Mouse (Mus musculus): ENCODE results near the gene Nuak2. TPM values are rescaled to one million over a fixed set of nuclear protein-coding genes. Genes with fewer than 3 reads are reported as not detected.
A peak's percentile ranks its signal among the peaks of the same experiment; 100 is the strongest.

Gene Nuak2
- polyA plus RNA-seq, 1 experiment from 2014 or later, result 11.9 TPM

DNA sequence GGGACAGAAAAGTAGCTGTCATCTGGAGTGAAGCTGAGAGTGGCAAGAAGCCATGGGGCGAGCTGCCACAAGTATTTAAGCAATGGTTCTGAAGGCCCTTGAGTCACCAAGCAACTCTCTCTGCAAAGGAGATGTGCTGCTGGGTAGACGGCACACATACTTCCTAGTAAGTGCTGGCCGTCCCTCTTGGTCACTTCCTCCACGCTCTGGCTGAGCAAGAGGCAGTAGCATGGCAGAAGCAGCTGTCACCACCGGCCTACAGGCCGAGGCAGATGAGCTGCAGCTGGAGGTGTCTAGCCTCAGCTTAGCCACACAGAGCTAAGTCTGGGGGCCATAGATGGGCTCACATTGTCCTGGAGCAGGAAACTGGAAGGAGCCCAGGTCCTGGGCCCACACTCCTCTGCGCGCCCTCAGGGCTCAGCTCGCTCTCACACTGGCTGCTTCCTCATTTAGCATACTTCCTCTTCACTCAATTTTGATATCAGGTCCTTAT lies 54.8 kb downstream of the Nuak2 start:
- Histone ChIP-seq H3K27ac (ENCODE audit: low read length) (peak overlapping the region; percentile 51), H3K27me3 (replicated peaks; ENCODE audit: insufficient read depth, low read length) (no peaks in the 10 kb centered on the region), H3K4me2 (replicated peaks; ENCODE audit: low read depth, low read length) (no peak overlapping the region), H3K9ac (replicated peaks; ENCODE audit: low read depth) (no peak overlapping the region), H3K9me3 (ENCODE audit: low read length) (no peaks in the 10 kb centered on the region), H3K36me3 (ENCODE audit: insufficient read depth, low read length) (no peaks in the 10 kb centered on the region), H3K4me1 (ENCODE audit: insufficient read depth, low read depth, low read length) (peaks cover 48% of the 10 kb centered on the region), H3K4me3 (ENCODE audit: low read depth, low read length) (no peak overlapping the region)
- peak; percentile 73 for ATAC-seq
- 29% methylated on average over 9 of the region's 9 CpGs for WGBS
- TF ChIP-seq CTCF (IDR thresholded peaks at IDR 0.05) (no peak), EP300 (IDR thresholded peaks at IDR 0.05) (0 out of 2 replicates have a peak, but pooled peaks have one; percentile 27)
- DNase-seq (ENCODE audit: low spot score), result peak; percentile 92

DNA sequence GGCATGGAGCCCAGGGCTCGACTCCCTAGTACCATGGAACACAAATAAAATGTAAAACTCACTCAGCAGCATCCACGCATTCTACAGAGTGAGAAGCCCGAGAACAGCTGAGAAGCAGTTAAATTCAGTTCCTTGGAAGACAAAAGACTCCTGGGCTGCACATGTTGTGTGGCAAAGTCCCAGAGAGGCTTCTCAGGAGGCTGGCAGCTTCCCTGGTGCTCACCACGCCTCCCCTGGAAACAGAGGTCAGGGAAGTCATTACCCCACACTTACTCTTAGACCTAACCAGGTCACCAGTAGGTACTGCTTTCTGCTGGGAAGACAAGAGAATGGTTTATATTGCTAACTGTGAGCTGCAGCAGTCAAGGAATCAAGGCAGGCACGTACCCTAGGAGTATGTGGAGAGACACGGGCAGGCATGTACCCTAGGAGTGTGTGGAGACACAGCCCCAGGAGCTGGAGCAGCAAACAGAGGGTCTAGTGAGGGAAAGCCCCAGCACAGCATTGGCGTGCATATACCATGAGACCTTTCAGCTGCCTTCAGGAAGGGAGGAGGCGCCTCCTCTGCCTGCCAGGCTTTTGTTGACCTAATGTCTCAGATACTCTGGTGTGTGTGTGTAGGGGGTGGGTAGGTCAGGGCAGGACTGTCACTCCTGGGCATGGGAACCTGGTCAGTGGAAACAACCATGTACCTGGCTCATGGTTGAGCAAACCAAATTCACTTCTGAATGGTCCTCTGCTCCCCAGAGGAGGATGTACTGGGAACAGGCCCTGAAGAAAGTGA lies 55.6 kb downstream of the Nuak2 start:
- TF ChIP-seq CTCF (IDR thresholded peaks at IDR 0.05), result no peak
- TF ChIP-seq EP300 (IDR thresholded peaks at IDR 0.05), result peak; percentile 39; the same call in 1 of the 2 replicates
- 41% methylated on average over 8 of the region's 8 CpGs for WGBS
- peaks cover 50% of the 10 kb centered on the region for H3K4me1 ChIP-seq (ENCODE audit: insufficient read depth, low read depth, low read length)
- no peaks in the 10 kb centered on the region for H3K27me3 ChIP-seq (replicated peaks; ENCODE audit: insufficient read depth, low read length)
- no peaks in the 10 kb centered on the region for H3K9me3 ChIP-seq (ENCODE audit: low read length)
- no peak overlapping the region for H3K9ac ChIP-seq (replicated peaks; ENCODE audit: low read depth)
- ATAC-seq (peak; percentile 17; the same call in 1 of the 2 replicates), DNase-seq (ENCODE audit: low spot score) (peak; percentile 69)
- no peaks in the 10 kb centered on the region for H3K36me3 ChIP-seq (ENCODE audit: insufficient read depth, low read length)
- no peak overlapping the region for H3K4me3 ChIP-seq (ENCODE audit: low read depth, low read length)
- no peak overlapping the region for H3K4me2 ChIP-seq (replicated peaks; ENCODE audit: low read depth, low read length)
- H3K27ac ChIP-seq (ENCODE audit: low read length), result peak overlapping the region; percentile 51

DNA sequence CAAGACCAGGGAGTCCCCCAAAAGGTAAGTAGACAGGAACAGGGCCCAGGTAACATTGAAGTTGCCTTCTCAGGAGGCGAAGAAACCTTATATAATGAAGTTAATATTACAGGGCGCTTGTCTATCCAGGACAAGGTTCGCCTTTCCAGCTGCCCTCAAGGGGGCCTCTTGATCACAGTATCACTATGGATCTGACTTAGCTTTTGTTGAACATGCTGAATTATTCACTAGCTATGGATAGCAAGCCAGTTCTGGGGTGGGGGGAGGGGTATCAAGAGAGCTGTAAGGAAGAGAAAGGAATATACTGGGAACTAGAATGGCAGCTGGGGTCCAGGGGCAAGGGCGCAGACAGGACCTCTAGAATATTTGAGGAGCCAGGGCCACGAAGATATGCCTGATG lies 56.4 kb downstream of the Nuak2 start:
- H3K9me3 ChIP-seq (ENCODE audit: low read length), result no peaks in the 10 kb centered on the region
- 78% methylated on average over 5 of the region's 5 CpGs for WGBS
- no peak for ATAC-seq
- no peaks in the 10 kb centered on the region for H3K36me3 ChIP-seq (ENCODE audit: insufficient read depth, low read length)
- H3K4me1 ChIP-seq (ENCODE audit: insufficient read depth, low read depth, low read length), result peaks cover 57% of the 10 kb centered on the region
- H3K4me3 ChIP-seq (ENCODE audit: low read depth, low read length), result no peak overlapping the region
- no peak for TF ChIP-seq CTCF (IDR thresholded peaks at IDR 0.05)
- TF ChIP-seq EP300 (IDR thresholded peaks at IDR 0.05), result no peak
- H3K27ac ChIP-seq (ENCODE audit: low read length), result no peak overlapping the region
- no peak overlapping the region for H3K4me2 ChIP-seq (replicated peaks; ENCODE audit: low read depth, low read length)
- no peak overlapping the region for H3K9ac ChIP-seq (replicated peaks; ENCODE audit: low read depth)
- no peaks in the 10 kb centered on the region for H3K27me3 ChIP-seq (replicated peaks; ENCODE audit: insufficient read depth, low read length)
- no peak for DNase-seq (ENCODE audit: low spot score)

DNA sequence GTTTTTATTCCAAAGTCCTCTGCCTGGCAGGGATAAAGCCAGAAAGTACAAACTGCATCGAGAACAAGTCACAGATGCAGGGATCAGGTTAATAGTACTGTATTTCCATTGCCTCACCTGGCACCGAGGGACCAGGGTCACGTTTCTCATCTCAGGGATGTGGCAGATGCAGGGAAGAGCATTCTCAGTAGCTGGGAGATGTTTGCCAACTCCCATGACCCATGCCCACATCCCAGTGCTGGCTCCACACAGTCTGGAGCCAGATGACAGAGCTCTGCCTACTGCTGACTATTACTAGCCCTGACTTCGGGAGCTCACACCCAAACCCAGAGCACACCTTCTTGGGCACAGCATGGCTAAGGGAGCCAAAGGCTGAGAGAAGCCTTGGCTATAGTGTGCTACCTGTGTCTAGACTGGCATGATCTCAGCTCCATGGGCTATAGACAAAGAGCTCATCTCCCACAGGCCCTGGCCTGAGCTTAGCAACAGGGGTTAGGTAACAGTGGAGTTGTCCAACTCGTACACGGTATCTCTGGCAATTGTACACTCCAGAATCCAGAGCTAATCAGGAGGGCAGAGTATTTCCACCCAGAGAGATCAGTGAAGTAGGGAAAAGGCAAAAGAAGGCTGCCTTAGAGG lies 57.1 kb downstream of the Nuak2 start:
- peak overlapping the region; percentile 75; the same call in 1 of the 2 replicates for H3K27ac ChIP-seq (ENCODE audit: low read length)
- TF ChIP-seq CTCF (IDR thresholded peaks at IDR 0.05), result no peak
- TF ChIP-seq EP300 (IDR thresholded peaks at IDR 0.05), result no peak
- peaks cover 61% of the 10 kb centered on the region for H3K4me1 ChIP-seq (ENCODE audit: insufficient read depth, low read depth, low read length)
- H3K36me3 ChIP-seq (ENCODE audit: insufficient read depth, low read length), result no peaks in the 10 kb centered on the region
- ATAC-seq (no peak), DNase-seq (ENCODE audit: low spot score) (no peak)
- no peak overlapping the region for H3K9ac ChIP-seq (replicated peaks; ENCODE audit: low read depth)
- 81% methylated on average over 6 of the region's 6 CpGs for WGBS
- no peak overlapping the region for H3K4me3 ChIP-seq (ENCODE audit: low read depth, low read length)
- H3K27me3 ChIP-seq (replicated peaks; ENCODE audit: insufficient read depth, low read length), result no peaks in the 10 kb centered on the region
- no peak overlapping the region for H3K4me2 ChIP-seq (replicated peaks; ENCODE audit: low read depth, low read length)
- no peaks in the 10 kb centered on the region for H3K9me3 ChIP-seq (ENCODE audit: low read length)

DNA sequence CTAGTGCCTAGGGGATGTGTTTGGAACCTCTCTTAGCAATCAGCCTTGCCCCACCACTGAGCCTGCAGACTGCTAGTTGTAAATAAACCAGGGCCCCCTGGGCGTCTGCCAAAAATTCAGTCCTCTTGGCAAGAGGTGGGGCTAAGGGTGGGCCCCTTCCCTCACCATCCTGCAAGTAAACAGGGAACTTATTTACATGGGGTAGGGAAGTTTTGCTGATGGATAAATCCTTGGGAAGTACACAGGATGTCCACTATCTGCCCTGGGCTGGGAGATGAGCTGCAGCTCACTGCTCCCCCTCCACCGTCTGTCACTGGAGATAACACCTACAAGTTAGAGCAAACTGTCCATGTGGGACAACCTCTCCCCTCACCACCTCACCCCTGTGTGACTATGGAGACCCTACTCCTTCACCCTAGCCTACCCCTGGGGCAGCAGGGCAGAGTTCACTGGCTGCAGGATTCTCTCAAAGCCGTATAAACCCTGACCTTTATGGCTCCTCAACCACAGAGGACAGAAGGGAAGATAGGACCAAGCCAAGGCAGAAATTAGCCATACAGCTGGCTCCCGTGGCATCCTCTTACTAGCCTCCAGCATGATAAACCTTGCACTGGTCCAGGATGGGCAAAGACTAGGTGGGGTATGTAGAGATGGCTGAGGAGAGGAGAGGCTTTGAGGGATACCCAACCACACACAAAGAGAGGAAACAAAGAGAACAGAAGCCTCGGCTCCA lies 58.4 kb downstream of the Nuak2 start:
- 34% methylated on average over 5 of the region's 5 CpGs for WGBS
- Histone ChIP-seq H3K4me1 (ENCODE audit: insufficient read depth, low read depth, low read length) (peaks cover 61% of the 10 kb centered on the region), H3K36me3 (ENCODE audit: insufficient read depth, low read length) (no peaks in the 10 kb centered on the region), H3K27me3 (replicated peaks; ENCODE audit: insufficient read depth, low read length) (no peaks in the 10 kb centered on the region), H3K9ac (replicated peaks; ENCODE audit: low read depth) (no peak overlapping the region), H3K4me3 (ENCODE audit: low read depth, low read length) (no peak overlapping the region), H3K4me2 (replicated peaks; ENCODE audit: low read depth, low read length) (no peak overlapping the region), H3K9me3 (ENCODE audit: low read length) (no peaks in the 10 kb centered on the region), H3K27ac (ENCODE audit: low read length) (peak overlapping the region; percentile 75)
- no peak for TF ChIP-seq CTCF (IDR thresholded peaks at IDR 0.05)
- peak; percentile 94 for TF ChIP-seq EP300 (IDR thresholded peaks at IDR 0.05)
- ATAC-seq, result peak; percentile 53
- peak; percentile 76 for DNase-seq (ENCODE audit: low spot score)

DNA sequence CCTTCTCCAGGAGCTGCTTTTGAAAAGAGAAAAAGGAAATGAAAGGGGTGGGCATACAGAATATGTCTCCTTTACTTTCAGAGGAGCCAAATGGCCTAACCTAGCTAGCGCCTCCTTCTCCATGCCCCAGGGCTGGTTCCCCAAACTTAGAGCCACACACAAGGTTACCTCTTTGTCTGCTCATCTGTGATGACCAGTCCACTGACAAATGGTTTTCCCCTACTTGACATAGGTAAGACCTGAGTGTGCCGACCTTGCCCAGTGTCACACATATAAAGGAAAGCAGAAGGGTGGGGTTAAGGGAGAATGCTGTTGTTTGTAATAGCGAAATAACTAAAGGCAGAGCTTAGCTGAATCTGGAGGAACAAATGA lies 58.9 kb downstream of the Nuak2 start:
- no peak for DNase-seq (ENCODE audit: low spot score)
- 54% methylated on average over 3 of the region's 3 CpGs for WGBS

More for the DNA sequence above, 58.9 kb downstream of the Nuak2 start:
- Histone ChIP-seq H3K36me3 (ENCODE audit: insufficient read depth, low read length) (no peaks in the 10 kb centered on the region), H3K4me1 (ENCODE audit: insufficient read depth, low read depth, low read length) (peaks cover 61% of the 10 kb centered on the region), H3K9me3 (ENCODE audit: low read length) (no peaks in the 10 kb centered on the region), H3K4me3 (ENCODE audit: low read depth, low read length) (no peak overlapping the region), H3K27me3 (replicated peaks; ENCODE audit: insufficient read depth, low read length) (no peaks in the 10 kb centered on the region), H3K9ac (replicated peaks; ENCODE audit: low read depth) (no peak overlapping the region), H3K27ac (ENCODE audit: low read length) (peak overlapping the region; percentile 75), H3K4me2 (replicated peaks; ENCODE audit: low read depth, low read length) (no peak overlapping the region)
- ATAC-seq, result no peak
- no peak for TF ChIP-seq CTCF (IDR thresholded peaks at IDR 0.05)
- no peak for TF ChIP-seq EP300 (IDR thresholded peaks at IDR 0.05)
